Mouse (Mus musculus) hindbrain, postnatal 0 days (tissue): ENCODE results near the gene Otub1. TPM values are rescaled to one million over a fixed set of nuclear protein-coding genes. Genes with fewer than 3 reads are reported as not detected.

Experiments
- ATAC-seq: fragments of 200-750 bp; cut with Nextera tagmentation; 2 replicates; pipeline ENCODE4 v1.8.0; 2017; ENCODE audit warnings: mild to moderate bottlenecking, moderate TSS enrichment, moderate library complexity
- DNase-seq: peaks from one replicate; pipeline ENCODE4 v3.0.0-alpha.2; 2015; ENCODE audit warnings: low spot score
- H3K27ac ChIP-seq: fragments of 300-500 bp; sonication (generic); 2 replicates; pipeline ENCODE4 v1.5.1; 2014; ENCODE audit warnings: mild to moderate bottlenecking
- H3K27me3 ChIP-seq: fragments of 300-500 bp; sonication (generic); 2 replicates; pipeline ENCODE4 v1.6.1; 2014; ENCODE audit warnings: low read length, mixed read lengths; ENCODE audit not compliant: insufficient read depth
- H3K36me3 ChIP-seq: fragments of 300-500 bp; sonication (generic); 2 replicates; pipeline ENCODE4 v1.6.1; 2014; ENCODE audit warnings: low read length, mixed read lengths; ENCODE audit not compliant: insufficient read depth
- H3K4me1 ChIP-seq: fragments of 300-500 bp; sonication (generic); 2 replicates; pipeline ENCODE4 v1.6.1; 2014; ENCODE audit warnings: antibody characterized with exemption, low read length, mixed read lengths; ENCODE audit not compliant: insufficient read depth
- H3K4me2 ChIP-seq: fragments of 300-500 bp; sonication (generic); 2 replicates; pipeline ENCODE4 v1.6.1; 2014; ENCODE audit warnings: low read depth, mild to moderate bottlenecking, low read length, moderate library complexity, mixed read lengths
- H3K4me3 ChIP-seq: fragments of 300-500 bp; sonication (generic); 2 replicates; pipeline ENCODE4 v1.5.1; 2014; ENCODE audit warnings: low read length
- H3K9ac ChIP-seq: fragments of 300-500 bp; sonication (generic); replicated peaks from 2 replicates; pipeline ENCODE4 v1.6.1; 2014; ENCODE audit warnings: mild to moderate bottlenecking, low read length, moderate library complexity, mixed read lengths
- H3K9me3 ChIP-seq: fragments of 300-500 bp; sonication (generic); 2 replicates; pipeline ENCODE4 v1.6.1; 2016; ENCODE audit warnings: low read length, mixed read lengths
- CTCF ChIP-seq: IDR thresholded peaks from 2 replicates; pipeline ENCODE4 v1.5.1; 2016; ENCODE audit warnings: antibody characterized with exemption, control low read depth, low read depth
- WGBS: fragments of 180-500 bp; shearing (Covaris S2); extraction: QIAGEN DNeasy Blood & Tissue Kit; methylation state at CpG from one replicate; pipeline ENCODE4 v1.1.7; 2014; 5-methylcytosine and 5-hydroxymethylcytosine counted together
- polyA plus RNA-seq: library from polyadenylated mRNA; unstranded; fragments of >200 nt; fragmentation: Nextera tagmentation; extraction: Ambion mirVana; gene quantifications from 2 replicates; pipeline ENCODE4 v1.2.1, GENCODE M21; 2015
- total RNA-seq: library from RNA; depleted of rRNA; stranded (reverse); fragments of >200 nt; gene quantifications from 2 replicates; pipeline ENCODE4 v1.2.3, GENCODE M21; 2014

Gene Otub1
- total and polyA plus RNA-seq, 2 experiments from 2014 or later, result 233 to 253 TPM

- H3K9ac ChIP-seq, result no peak overlapping the region
- WGBS, result 77% methylated on average over 6 of the region's 6 CpGs
Measured at GRCm38 (mm10) chr19:7222196-7222595, 16.1 kb upstream of the Otub1 start.

DNA sequence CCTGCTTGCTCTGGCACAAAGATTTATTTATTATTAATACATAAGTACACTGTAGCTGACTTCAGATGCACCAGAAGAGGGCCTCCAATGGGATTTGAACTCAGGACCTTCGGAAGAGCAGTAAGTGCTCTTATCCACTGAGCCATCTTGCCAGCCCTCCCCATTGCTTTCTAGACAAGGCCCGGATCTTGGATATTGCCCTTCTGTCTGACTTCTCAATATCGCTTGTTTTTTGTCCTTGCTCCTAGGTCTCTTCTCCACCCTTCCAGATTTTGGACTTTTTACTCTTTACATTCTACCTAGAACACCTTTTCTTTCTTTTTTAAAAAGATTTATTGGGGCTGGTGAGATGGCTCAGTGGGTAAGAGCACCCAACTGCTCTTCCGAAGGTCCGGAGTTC lies 12.6 kb upstream of the Otub1 start:
- Histone ChIP-seq H3K9me3 (no peaks in the 10 kb centered on the region), H3K4me1 (peaks cover 7% of the 10 kb centered on the region; the same call in 1 of the 2 replicates), H3K4me2 (no peak overlapping the region), H3K4me3 (no peak overlapping the region), H3K27ac (no peak overlapping the region), H3K36me3 (peaks cover 12% of the 10 kb centered on the region), H3K9ac (no peak overlapping the region), H3K27me3 (no peaks in the 10 kb centered on the region)
- ATAC-seq (no peak), DNase-seq (no peak)
- TF ChIP-seq CTCF, result no peak
- WGBS, result 94% methylated on average over 5 of the region's 5 CpGs

More at GRCm38 (mm10) chr19:7222196-7222595, 16.1 kb upstream of the Otub1 start:
- no peak overlapping the region for H3K4me2 ChIP-seq
- no peak for TF ChIP-seq CTCF
- peaks cover 14% of the 10 kb centered on the region for H3K36me3 ChIP-seq
- ATAC-seq, result no peak
- no peaks in the 10 kb centered on the region for H3K4me1 ChIP-seq
- DNase-seq, result no peak
- H3K27me3 ChIP-seq, result no peaks in the 10 kb centered on the region
- no peak overlapping the region for H3K27ac ChIP-seq
- no peaks in the 10 kb centered on the region for H3K9me3 ChIP-seq
- H3K4me3 ChIP-seq, result no peak overlapping the region

- no peak for ATAC-seq
- H3K4me1 ChIP-seq, result peaks cover 7% of the 10 kb centered on the region; the same call in 1 of the 2 replicates
Measured at GRCm38 (mm10) chr19:7217926-7218267, 11.8 kb upstream of the Otub1 start.

GRCm38 (mm10) chr19:7217162-7217925 lies 11.2 kb upstream of the Otub1 start, which contains the start of gene Cox8a:
Cox8a (minus strand) TSS chr19:7217616.
- peak; percentile 19 for TF ChIP-seq CTCF
- WGBS, result under 1% methylated on average over 50 of the region's 50 CpGs
- peaks cover 12% of the 10 kb centered on the region for H3K36me3 ChIP-seq
- no peaks in the 10 kb centered on the region for H3K27me3 ChIP-seq
- H3K9ac ChIP-seq, result peak within 1 kb of the TSS; percentile 85
- peak within 1 kb of the TSS; percentile 95 for H3K27ac ChIP-seq
- H3K4me1 ChIP-seq, result peaks cover 7% of the 10 kb centered on the region; the same call in 1 of the 2 replicates
- DNase-seq, result peak; percentile 98
- ATAC-seq, result peak; percentile 97
- no peaks in the 10 kb centered on the region for H3K9me3 ChIP-seq
- peak within 1 kb of the TSS; percentile 81 for H3K4me2 ChIP-seq
- peak within 1 kb of the TSS; percentile 91 for H3K4me3 ChIP-seq

More at GRCm38 (mm10) chr19:7217926-7218267, 11.8 kb upstream of the Otub1 start:
- H3K4me2 ChIP-seq, result peak overlapping the region; percentile 81
- H3K27me3 ChIP-seq, result no peaks in the 10 kb centered on the region
- no peak for DNase-seq
- peak overlapping the region; percentile 91 for H3K4me3 ChIP-seq
- TF ChIP-seq CTCF, result 0 out of 2 replicates have a peak, but pooled peaks have one; percentile 0
- H3K27ac ChIP-seq, result no peak overlapping the region
- peaks cover 12% of the 10 kb centered on the region for H3K36me3 ChIP-seq
- 9% methylated on average over 6 of the region's 6 CpGs for WGBS
- no peak overlapping the region for H3K9ac ChIP-seq
- no peaks in the 10 kb centered on the region for H3K9me3 ChIP-seq

DNA sequence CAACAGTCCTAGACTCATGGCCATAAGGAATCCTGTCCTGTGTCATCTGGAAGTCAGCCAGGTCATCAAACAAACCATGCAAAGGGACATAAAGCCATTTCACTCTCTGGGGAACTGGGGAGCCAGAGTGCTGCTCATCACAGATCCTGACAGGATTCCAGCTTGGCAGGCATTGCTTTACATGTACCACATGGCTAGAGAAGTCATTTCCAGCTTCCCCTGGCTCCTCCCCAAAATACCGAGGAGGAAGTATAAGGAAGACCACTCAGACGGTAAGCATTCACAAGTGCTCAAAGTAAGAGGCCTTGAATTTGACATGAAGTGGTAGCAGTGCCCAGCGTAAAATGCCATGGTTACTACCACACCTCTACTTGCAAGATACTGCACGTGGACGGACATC lies 8.4 kb upstream of the Otub1 start:
- Histone ChIP-seq H3K4me2 (no peak overlapping the region), H3K36me3 (peaks cover 12% of the 10 kb centered on the region), H3K4me1 (peaks cover 7% of the 10 kb centered on the region; the same call in 1 of the 2 replicates), H3K4me3 (no peak overlapping the region), H3K27ac (no peak overlapping the region), H3K9ac (no peak overlapping the region), H3K27me3 (no peaks in the 10 kb centered on the region), H3K9me3 (no peaks in the 10 kb centered on the region)
- DNase-seq (peak; percentile 55), ATAC-seq (no peak)
- 85% methylated on average over 5 of the region's 5 CpGs for WGBS
- no peak for TF ChIP-seq CTCF

- Histone ChIP-seq H3K9me3 (no peaks in the 10 kb centered on the region), H3K4me2 (no peak overlapping the region), H3K9ac (no peak overlapping the region), H3K4me1 (peaks cover 7% of the 10 kb centered on the region; the same call in 1 of the 2 replicates), H3K27me3 (no peaks in the 10 kb centered on the region), H3K36me3 (peaks cover 12% of the 10 kb centered on the region), H3K27ac (no peak overlapping the region), H3K4me3 (no peak overlapping the region)
- TF ChIP-seq CTCF, result no peak
- ATAC-seq (no peak), DNase-seq (no peak)
- 90% methylated on average over 3 of the region's 3 CpGs for WGBS
Measured at GRCm38 (mm10) chr19:7213010-7213409, 6.9 kb upstream of the Otub1 start.

- H3K4me3 ChIP-seq, result no peak overlapping the region
- no peak for DNase-seq
- peaks cover 7% of the 10 kb centered on the region; the same call in 1 of the 2 replicates for H3K4me1 ChIP-seq
- H3K9ac ChIP-seq, result no peak overlapping the region
- no peaks in the 10 kb centered on the region for H3K9me3 ChIP-seq
- no peak for ATAC-seq
- peaks cover 12% of the 10 kb centered on the region for H3K36me3 ChIP-seq
- H3K27ac ChIP-seq, result no peak overlapping the region
- no peaks in the 10 kb centered on the region for H3K27me3 ChIP-seq
- TF ChIP-seq CTCF, result no peak
- no peak overlapping the region for H3K4me2 ChIP-seq
- 81% methylated on average over 1 of the region's 1 CpGs for WGBS
Measured at GRCm38 (mm10) chr19:7212216-7212615, 6.1 kb upstream of the Otub1 start.
